Mouse (Mus musculus): ENCODE measurements around the gene Cmah.
A peak's percentile ranks its signal among the peaks of the same experiment; 100 is the strongest.

Gene Cmah

DNA sequence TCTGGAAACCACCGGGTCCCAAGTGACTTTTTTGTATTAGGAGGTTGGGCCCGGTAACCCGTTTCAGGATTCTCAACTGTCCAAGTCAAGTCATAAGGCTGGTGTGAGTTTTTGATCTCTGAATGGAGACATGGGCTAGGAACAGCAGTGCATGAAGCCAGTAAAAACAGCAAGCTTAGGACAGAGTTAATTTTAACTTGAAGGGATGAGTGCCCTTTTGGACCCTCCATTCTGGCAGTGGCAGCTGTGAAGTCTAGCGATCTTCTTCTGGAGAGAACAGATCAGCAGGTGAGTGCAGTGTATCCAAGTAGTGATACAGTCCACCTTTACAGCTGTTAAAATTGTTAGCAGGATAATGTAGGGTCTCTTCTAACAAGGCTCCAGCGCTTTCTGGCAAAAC lies at the start of gene Cmah:
Gene Cmah (plus strand): TSS at position 204 of the 400 bp plus-strand sequence.
- DNase-seq (ENCODE audit: low spot score): no peak

DNA sequence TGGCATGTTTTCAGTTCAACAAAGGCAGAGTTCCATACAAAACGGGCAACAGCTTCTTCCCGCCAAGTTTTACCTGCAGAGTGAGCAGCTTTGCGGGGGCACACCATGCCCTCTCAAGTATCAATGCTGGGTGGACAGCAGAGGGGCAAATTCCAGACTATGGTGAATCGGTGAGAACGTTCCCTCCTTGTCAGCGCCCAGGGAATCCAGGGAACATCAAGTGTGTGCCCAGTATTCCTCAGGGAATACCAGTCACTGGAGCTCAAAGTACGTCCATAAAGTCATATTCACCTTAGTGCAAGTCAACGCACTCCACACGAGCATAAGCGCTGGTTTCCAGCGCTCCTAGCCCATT lies 47.8 kb upstream of the Cmah start:
- DNase-seq (ENCODE audit: low spot score): no peak

DNA sequence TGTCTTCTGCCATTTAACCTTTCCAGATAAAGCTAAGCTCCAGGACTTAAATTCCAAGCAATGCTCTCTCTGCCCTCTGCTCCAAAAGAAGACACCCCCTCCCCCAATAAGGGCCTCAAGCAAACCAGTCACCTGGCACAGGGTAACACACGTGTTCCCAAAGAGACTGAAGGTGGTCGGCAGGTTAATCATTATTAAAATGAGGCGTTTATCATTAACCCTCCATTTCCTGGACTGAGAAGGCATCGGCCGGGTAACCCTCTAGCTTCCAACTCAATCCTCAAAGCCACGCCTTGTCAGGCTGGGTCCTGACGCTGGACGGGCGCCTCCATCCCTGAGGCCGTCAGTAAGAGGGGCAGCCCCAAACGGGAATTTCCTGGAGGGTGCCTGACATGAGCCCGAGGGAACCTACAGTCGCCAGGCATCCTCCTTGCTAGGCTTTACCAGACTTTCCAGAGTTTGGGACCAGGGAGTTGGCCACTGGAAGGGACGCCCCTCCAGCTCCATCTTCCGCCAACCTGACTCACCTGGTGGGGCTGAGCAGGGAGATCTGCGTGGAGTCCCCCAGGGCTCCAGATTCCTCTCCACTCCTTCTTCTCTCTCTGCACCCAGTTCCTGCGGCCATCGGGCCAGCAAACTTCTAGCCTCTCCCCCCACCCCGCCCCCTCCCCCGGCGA lies 47.3 kb upstream of the Cmah start:
- peak; percentile 30 for DNase-seq (ENCODE audit: low spot score)

DNA sequence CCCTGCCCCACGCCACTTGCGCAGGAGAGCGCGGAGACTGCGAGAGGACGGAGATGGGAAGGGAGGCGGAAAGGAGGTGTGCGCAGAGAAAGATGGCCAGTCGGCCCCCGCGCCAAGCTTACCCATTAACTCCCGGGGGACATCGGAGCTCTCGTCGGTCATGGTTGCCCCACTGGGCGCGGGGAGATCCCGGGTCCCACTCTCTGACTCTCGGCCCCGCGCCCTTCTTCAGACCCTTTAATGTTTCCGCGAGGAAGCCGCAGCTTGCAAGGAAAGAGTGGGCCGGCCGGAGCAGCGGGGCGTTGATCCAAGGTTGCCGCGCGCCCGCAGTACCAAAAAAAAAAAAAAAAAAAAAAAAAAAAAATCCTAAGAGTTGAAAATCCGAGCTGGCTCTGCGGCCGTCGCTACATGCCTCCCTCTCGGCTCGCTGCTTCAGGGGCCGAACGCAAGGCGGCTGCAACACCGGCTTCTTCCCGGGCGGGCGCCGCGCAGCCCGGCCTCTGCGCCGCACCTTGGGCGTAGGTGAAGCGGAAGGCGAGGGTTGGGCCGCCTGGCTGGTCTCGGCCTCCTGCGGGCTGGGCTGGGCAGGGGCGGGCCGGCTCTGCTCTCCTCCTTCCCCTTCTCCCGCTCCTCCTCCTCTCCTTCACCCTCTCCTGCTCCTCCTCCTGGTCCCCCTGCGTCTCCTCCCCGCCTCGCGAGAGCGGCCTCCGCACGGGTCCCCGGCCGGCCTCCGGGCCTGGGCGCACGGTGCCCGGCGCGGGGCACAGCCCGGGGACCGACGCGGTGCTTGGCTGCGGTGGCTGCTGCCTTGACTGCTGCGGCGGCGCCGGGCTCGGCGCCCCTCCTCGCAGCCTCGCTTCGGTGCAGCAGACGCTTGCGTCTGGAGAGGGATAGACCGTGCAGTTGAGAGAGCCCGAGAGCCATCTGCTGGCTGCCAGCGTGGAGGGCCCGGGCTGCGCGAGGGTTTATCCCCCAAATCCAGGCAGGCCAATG lies 46.5 kb upstream of the Cmah start, which contains the start of gene Carmil1:
Gene Carmil1 (minus strand): TSS at position 357 of the 993 bp plus-strand sequence.
- peak; percentile 85 for DNase-seq (ENCODE audit: low spot score)

DNA sequence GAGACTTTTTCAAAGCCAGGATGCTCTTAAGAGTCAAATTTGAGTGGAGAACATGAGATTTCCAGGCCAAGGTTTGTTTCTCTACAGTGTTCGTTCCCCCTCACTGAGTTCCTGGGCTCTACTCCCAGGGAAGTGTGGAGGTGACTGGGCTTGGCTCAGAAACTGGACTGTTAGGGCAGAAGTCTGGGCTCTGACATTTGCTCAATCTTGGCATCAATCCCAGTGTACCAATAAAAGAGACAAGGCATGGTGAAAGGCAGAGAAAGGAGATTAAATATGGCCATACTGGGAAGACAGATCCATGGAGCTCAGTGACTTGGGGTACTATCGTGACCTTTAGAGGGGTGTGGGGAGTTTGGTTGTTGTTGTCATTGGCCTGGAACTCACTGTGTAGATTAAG lies 39.8 kb upstream of the Cmah start:
- no peak for DNase-seq (ENCODE audit: low spot score)

DNA sequence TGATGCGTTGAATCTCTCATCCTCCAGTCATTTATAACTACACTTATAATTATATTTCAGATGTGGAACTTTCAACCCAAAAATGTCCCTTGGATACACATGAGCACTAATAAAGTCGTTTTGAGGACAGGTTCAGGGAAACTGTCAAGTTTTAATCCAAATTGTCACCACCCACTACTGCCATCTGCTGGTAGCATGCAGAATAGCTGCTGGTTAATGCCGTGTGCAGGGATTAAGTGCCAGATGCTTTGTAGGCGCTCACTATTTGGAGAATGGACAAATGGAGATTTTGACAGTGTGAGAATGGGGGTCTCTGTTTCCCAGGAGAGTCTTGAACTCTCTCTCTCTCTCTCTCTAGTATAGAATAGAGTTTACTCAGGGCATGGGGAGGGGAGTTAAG lies 30.0 kb upstream of the Cmah start:
- peak; percentile 82 for DNase-seq (ENCODE audit: low spot score)

DNA sequence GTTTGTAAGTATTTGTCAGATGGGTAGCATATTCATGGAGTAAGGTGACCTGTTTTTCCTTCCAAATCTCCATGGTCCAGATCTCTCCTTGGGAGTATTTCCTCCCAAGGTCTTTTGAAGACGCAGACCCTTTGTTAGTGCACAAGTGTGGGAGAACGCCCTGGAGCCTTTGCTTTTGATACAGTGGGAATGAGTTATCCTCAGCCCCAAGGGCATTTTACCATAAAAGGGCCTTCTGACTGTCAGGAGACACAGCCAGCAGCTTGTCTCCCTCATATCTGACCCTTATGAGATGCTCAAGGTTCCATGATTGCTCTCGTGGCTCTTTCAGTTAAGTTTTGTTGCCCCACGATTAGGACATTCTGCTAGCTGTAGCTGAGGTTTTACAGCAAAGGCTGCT lies 21.7 kb upstream of the Cmah start:
- no peak for DNase-seq (ENCODE audit: low spot score)

DNA sequence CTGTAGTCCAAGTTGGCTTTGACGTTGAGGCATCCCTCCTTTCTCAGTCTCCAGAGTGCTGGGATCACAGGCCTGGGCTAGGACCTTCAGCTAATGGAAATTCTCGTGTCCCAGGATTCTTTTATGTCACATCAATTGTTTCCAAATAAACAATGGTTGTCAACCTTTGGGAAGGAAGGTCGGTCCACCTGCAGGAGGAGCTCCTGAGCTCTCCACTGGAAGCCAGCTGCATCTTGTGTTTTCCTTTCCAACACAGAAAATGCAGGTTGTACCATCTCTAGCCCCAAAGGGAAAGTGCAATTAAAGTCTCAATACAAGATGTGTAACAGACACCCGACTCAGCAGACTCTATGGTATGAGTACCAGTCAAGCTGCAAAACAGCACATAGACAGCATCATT lies 21.0 kb upstream of the Cmah start:
- no peak for DNase-seq (ENCODE audit: low spot score)

DNA sequence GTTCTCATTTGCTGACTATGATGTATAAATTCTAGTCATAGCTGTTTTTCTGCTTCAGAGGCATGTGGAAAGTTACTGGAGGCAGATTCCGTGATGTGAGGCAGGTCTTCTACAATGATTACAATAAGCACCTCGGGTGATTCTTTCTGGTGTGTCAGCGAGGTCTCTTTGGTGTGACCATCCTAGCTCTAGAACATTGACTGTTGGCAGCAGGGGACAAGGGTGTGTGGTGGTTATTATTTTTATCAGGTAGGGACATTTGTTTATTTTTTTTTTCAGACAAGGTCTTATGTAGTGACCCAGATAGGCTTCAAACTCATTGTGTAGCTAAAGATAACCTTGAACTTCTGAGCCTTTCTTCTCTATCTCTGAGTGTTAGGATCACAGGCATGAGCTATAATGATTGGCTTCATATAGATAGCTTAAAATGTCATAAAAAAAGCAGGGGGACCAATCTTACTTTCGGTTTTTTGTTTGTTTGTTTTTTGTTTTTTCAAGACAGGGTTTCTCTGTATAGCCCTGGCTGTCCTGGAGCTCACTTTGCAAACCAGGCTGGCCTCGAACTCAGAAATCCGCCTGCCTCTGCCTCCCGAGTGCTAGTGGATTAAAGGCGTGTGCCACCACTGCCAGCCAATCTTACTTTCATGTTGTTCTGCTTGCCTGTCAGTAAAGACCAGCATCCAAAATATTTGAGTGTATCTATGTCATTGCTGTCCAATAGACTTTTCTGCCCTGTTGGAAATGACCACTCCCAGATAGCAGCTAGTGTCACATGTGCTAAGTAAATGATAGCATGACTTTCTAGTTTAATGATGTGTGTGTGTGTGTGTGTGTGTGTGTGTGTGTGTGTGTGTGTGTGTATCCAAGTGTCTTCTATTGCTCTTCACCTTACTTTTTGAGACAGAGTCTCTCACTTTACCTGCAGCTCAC lies 15.9 kb upstream of the Cmah start:
- no peak for DNase-seq (ENCODE audit: low spot score)

DNA sequence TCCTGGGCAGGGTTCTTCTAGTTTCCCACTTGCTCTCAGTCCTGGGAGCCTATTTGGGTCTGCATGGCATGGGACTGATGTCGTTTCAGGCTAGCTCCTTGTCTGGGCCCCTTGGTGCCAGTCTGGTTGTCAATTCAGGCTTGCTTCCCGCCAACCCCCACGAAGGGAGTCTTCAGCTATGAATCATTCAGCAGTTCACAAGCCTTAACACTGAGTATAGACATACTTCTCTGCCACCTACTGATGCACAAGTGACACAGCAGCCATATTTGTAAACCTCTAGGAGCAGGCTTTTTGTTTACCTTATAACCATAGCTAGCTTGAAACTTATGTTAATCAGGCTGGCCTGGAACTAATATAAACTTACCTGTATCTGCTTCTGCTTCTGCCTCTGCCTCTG lies 10.6 kb upstream of the Cmah start:
- no peak for DNase-seq (ENCODE audit: low spot score)

DNA sequence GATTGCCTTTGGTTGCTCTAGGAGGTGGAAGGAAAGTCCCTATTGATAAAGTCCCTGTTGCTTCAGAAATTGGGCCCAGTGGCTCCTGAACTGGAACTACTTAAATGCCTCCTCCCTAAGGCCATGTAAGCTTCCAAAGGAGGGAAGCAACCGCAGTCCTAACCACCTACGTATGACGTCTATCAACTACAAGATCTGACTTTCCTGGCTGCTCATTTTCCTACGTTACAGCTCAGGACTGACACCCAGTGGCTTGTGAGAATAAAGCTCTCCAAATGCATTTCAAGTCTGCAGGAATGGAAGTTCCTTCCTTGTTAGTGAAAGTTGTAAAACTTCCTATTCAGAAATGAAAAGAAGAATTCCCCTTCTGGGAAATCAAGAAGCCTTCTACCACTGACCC lies 8.6 kb upstream of the Cmah start:
- peak; percentile 54 for DNase-seq (ENCODE audit: low spot score)

DNA sequence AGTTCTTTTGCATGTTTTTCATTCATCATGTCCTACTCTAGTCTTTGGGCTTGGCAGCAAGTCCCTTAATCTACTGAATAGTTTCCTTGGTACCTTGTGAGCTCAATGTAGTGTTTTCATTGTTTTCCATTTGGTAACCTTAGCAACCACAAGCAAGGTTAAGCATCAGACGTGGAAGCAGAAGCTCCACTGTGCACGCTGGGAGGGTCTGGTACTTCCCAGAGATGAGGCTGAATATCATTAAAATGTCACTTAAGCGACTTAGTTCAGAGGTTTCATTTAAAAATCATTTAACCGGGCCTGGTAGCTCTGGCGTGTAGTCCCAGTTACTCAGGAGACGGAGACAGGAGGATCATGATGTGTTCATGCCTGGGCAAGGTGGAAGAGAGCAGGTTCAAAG lies 5.9 kb upstream of the Cmah start:
- no peak for DNase-seq (ENCODE audit: low spot score)

DNA sequence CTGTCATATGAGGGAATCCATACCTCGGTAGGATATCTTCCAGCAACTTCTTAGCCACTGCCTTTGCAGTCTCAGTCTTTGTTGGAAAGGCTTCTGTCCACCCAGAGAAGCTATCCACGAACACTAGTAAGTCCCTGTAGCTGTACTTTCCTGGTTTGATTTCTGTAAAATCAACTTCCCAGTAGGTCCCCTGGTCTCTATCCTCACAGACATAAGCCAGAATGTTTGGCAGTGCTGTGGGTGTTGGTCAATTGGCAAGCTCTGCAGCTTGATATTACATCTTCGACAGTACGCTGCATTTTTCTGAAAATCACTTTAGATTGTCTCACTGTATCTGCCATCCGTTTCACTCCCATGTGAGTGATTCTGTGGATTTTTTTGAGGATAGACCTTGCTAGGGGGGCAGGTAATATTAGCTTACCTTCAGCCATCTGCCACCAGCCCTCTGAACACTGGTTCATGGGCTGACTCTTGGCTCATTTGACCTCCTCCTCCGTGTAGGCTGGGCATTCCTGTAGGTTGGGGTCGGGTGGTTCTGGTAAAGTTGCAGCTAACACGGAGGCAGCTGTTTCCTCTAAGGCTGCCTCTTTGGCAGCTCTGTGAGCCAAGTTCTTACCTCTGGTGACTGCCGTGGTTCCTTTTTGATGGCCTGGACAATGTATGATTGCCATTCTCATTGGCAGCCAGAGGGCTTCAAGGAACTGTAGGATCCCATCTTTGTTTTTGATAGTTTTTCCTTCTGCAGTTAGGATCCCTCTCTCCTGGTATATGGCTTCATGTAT lies 1.0 kb downstream of the Cmah start:
- no peak for DNase-seq (ENCODE audit: low spot score)

DNA sequence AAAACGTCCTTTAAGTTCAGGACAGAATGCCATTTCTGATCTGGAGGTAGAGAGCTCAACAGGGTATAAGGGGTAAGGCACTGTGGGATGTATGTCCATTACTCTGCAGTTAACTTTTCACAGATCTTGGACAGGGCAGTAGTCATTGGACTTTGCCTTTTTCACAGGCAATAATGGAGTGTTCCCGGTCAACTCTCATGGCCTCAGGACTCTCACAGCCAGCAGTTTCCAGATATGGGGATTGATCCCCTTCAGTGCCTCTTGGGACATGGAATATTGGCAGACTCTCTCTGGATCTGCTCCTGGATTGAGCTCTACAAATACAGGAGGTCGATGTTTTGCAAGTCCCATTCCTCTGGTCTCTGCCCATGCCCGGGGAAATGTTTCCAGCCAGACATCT lies 2.9 kb downstream of the Cmah start:
- no peak for DNase-seq (ENCODE audit: low spot score)

DNA sequence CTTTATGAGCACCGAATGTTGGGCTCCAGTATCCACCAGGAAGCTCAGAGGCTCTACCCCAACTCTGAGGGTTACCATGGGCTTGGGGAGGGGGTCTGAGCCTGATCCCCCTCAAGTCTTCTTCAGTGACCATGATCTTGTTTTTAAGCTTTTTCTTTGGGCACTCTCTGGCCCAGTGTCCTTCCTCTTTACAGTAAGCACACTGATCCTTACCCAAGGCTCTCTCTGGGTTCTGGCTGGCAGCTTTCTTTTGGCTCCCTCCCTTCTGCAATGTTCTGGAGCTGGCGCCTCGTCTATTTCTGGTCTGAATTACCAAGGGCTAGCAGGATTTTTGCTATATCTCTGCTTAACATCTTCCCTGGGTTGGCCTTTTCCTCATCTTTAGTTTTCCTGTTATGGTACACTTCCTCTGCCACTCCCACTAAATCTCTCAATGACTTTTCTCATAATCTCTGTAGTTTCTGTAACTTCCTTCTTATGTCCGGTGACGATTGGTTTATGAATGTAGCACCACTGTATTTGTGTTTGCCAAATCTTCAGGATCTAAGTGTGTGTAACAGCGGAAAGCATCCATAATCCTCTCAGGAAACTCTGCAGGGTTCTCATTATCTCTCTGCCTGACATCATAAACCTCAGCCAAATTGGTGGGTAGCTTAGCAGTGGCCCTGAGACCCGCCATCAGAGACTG lies 3.8 kb downstream of the Cmah start:
- DNase-seq (ENCODE audit: low spot score): no peak

DNA sequence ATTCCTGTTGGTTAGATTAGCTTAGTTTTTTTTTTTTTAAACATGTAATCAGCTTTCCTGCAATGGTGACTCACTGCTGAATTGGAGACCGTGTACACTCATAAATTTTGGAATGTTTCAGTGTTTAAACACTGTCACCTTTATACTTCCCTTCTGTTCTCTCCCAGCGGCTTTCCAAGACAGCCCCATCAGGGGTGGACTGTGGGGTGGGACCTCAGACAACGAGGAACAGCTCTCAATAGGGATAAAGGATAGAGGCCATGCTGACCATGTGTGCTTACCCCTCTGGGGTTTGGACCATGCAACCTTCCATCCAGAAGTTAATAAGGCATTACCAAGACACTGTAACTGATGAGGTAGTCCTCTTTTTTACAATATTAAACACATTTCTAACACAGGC lies 5.3 kb downstream of the Cmah start:
- DNase-seq (ENCODE audit: low spot score): no peak

DNA sequence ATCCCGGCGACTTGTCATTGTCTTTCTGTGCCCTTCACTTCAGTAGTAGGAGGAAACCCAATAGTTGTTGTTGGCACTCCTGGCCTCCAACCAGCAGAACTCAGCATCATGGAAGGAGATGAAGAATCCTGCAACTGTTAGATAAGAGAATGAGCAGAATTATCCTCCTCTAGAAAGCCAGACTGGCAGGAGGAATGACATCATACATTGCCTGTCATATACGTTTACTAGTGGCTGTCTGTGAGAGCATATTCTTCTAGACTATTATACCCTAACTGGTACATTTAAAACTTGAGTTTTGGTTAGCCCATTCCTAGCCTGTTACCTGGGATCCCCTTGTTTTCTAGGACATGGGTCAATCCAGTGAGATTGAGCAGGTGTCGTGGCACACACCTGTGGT lies 9.6 kb downstream of the Cmah start:
- no peak for DNase-seq (ENCODE audit: low spot score)

DNA sequence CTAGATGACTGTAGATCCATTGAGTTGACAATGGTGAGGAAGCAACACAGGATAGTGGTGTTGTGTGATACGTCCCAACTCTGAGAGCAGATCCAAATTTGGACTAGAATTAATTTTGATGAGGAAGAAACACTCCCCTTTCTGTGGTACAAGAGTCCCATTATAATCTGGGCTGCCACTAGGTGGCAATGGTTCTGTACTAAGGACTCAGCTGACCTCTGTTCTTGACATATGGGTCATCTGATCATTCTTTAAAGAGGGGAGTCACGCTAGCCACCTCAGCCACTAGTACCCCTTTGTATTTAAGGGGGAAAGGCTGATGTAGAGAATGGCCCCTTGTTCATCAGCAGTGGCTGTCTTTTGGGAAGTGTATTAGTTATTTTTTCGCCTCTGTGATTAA lies 10.7 kb downstream of the Cmah start:
- peak; percentile 68 for DNase-seq (ENCODE audit: low spot score)

DNA sequence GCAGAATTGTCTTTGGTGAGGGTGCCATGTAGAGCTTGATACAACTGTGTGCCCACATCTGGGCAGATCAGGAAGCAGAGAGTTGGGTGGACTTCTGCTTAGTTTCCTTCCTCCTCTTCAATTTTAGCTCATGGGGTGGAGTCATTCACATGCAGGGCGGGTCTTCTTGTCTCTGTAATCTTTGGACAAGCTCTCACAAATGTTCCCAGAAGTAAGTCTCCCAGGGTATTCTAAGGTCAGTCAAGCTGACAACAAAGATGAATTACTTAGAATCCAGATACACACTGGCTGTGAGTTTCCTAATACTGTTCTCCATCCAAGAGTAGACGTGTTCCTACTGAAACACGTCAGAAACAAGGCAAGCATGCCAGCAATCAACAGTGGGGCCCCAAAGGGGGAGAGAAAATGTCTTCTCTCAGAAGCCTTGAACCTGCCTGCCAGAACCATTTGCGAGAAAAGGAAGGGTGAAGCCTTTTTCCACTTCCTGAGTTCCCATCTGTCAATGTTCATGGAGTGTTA lies 11.2 kb downstream of the Cmah start:
- no peak for DNase-seq (ENCODE audit: low spot score)

DNA sequence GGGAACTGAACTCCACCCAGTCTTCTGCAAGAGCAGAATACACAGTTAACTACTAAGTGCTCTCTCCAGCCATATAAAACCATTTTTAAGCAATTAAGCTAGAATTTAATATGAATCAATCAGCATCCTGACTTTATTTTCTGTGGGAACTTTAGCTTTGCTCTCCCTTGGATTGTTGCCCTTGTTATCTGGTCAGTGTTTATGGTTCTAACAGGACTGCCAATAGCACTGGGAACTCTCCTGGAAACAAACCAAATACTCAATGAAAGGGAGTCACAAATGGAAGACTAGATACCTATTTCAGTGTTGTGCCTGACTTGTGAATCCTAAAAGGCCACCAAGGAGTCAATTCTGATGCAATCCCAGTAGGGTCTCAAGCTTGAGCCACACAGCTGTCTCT lies 12.7 kb downstream of the Cmah start:
- DNase-seq (ENCODE audit: low spot score): no peak

DNA sequence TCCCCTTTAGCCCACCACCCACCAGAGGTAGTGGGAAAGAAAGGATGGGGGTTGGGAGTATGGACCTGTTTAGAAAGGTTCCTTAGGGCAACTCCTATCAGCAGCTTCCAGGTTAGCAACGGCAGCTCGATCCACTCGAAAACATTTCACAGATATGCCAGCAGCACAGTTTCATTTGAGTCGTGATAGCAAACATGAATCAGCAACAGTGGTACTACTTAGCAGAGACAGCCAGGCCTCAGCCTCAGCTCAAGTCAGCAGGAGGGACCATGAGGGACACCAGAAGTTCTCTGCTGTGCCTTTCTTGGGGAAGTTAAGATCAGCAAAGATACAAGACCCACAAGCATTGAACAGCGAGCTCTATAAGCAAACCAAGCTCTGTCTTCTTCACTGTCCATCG lies 13.3 kb downstream of the Cmah start:
- DNase-seq (ENCODE audit: low spot score): no peak

Data from retina, embryonic 14.5 days (tissue).